Mouse (Mus musculus) brain, embryonic 14.5 days (tissue): ENCODE data around the gene Kcnk3. TPM values are rescaled to one million over a fixed set of nuclear protein-coding genes. Genes with fewer than 3 reads are reported as not detected.
A peak's percentile ranks its signal among the peaks of the same experiment; 100 is the strongest.

Experiments
- DNase-seq: peaks from one replicate; pipeline ENCODE4 v3.0.0-alpha.2; 2011; ENCODE audit warnings: low read depth
- CTCF ChIP-seq: fragments of 200-500 bp; IDR thresholded peaks from 2 replicates; pipeline ENCODE4 v1.5.1; 2012; ENCODE audit warnings: inconsistent platforms, mild to moderate bottlenecking, moderate library complexity, borderline replicate concordance; ENCODE audit not compliant: insufficient read depth, insufficient read length; ENCODE audit errors: extremely low read depth
- POLR2A ChIP-seq: fragments of 200-500 bp; IDR thresholded peaks from 2 replicates; pipeline ENCODE4 v1.6.1; 2012; ENCODE audit warnings: mild to moderate bottlenecking, inconsistent platforms, borderline replicate concordance; ENCODE audit not compliant: poor library complexity, insufficient read depth, insufficient read length, severe bottlenecking; ENCODE audit errors: extremely low read depth
- polyA plus RNA-seq: library from polyadenylated mRNA; depleted of rRNA; stranded (reverse); fragments of >200 nt; gene quantifications from 2 replicates; pipeline ENCODE4 v1.2.3, GENCODE M21; 2012

Kcnk3 gene
- polyA plus RNA-seq, 1 experiment = 10.9 TPM

- no peak for DNase-seq
- TF ChIP-seq POLR2A (no peak), CTCF (no peak)
These were observed 1.6 kb downstream of the Kcnk3 start for GRCm38 (mm10) chr5:30589546-30589945.

GRCm38 (mm10) chr5:30590231-30590630, 2.3 kb downstream of the Kcnk3 start:
- TF ChIP-seq POLR2A = no peak
- TF ChIP-seq CTCF = no peak
- DNase-seq = no peak

DNA sequence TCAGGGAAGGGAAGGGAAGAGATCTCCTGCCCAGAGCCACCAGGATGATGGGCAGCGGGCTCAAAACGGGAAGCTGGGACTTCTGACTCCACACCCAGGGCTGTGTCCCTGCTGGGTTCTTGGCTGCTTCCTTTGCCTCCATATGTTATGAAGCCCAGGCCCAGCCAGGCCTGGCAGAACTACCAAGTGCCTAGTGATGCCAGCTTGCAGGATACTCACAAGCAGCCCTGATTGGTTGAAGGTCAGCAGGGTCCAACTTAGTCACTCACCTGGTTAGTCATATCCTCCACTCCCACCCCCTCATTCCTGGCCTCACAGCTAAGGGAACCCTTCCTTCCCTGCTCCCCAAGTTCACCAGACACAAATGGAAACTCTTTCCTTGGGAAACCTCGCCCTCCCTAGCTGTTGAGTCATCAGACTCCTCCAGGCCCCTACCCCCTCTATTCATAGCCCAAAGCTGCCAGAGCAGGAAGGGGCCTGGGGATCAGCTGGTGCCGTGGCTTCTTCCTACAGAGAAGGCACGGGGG, 3.3 kb downstream of the Kcnk3 start:
- TF ChIP-seq CTCF (no peak), POLR2A (no peak)
- no peak for DNase-seq

- TF ChIP-seq CTCF = no peak
- no peak for TF ChIP-seq POLR2A
- DNase-seq = no peak
These were observed 3.8 kb downstream of the Kcnk3 start for GRCm38 (mm10) chr5:30591786-30592185.

DNA sequence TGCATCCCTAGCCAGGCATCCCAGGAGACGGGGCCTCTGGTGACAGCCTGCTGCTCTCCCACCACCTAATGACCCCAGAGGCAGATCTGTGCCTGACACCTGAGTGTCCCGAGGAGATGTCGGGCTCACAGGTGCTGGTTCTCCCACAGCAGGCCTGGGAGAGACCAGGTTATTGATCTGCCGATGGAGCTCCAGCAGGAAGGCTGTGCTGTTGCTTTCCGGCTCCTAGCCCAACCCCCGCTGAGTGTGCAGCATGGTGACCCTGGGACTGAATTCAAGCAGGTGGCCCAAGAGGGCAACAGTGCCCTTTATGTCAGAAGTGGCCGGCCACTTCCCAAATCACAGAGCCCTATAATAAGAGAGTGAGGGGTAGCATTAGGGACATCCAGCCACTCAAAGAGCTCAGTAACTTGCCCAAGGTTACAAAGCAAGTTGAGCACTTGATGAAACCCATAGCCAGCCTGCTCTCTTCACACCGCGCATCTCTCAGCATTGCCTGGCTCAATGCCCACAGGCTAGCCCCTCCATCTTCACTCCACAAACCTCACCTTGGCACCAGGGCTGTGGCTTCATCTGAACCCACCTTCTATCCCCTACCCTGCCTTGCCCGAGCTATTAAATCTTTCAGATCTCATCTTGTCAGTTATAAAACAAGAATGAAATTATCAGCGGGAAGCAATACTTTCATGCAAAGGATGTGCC, 4.5 kb downstream of the Kcnk3 start:
- DNase-seq = no peak
- no peak for TF ChIP-seq CTCF
- no peak for TF ChIP-seq POLR2A

GRCm38 (mm10) chr5:30593360-30593759, 5.4 kb downstream of the Kcnk3 start:
- DNase-seq = no peak
- no peak for TF ChIP-seq CTCF
- no peak for TF ChIP-seq POLR2A

DNA sequence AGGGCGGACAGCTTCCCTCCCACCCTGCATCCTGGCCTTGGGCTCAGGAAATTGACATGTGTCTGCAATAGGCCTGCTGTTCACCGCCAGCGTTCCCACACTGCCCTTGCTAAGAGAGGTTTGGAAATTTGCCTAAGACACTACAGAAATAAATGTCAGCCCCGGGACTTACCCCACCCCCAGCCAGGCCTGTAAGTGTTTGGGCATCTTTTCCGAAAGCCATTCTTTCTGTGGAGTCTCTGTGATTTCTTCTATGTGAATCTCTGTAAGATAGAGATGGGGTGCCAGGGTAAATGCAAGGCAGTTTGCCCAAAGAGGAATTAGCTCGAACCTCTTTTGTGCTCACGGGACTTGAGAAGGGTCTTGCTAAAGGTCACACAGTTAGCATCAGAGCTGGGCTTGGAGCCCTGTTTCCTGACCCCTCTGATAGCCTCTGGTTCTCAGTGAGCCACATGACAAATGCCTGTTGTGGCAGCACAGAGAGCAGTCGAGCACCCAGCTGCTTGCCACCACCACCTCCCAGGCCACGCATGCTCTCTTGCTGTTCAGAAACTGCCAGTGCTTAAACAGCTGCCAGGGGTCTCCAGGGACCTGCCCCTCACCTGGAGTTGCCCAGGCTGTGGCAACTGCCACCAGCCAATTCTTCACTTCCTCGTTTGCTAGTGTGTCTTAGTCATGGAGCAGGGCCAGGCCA, 6.0 kb downstream of the Kcnk3 start:
- DNase-seq = peak; percentile 35
- TF ChIP-seq CTCF (no peak), POLR2A (no peak)

GRCm38 (mm10) chr5:30594953-30595560, 7.1 kb downstream of the Kcnk3 start:
- no peak for TF ChIP-seq CTCF
- TF ChIP-seq POLR2A = no peak
- no peak for DNase-seq

- no peak for DNase-seq
- TF ChIP-seq POLR2A (no peak), CTCF (no peak)
These were observed 13.4 kb downstream of the Kcnk3 start for GRCm38 (mm10) chr5:30601397-30601796.

GRCm38 (mm10) chr5:30603255-30603654, 15.3 kb downstream of the Kcnk3 start:
- TF ChIP-seq POLR2A (no peak), CTCF (no peak)

GRCm38 (mm10) chr5:30603926-30604325, 16.0 kb downstream of the Kcnk3 start:
- no peak for DNase-seq
- TF ChIP-seq CTCF (no peak), POLR2A (no peak)

More at GRCm38 (mm10) chr5:30603255-30603654, 15.3 kb downstream of the Kcnk3 start:
- DNase-seq = no peak

GRCm38 (mm10) chr5:30604769-30605188, 16.8 kb downstream of the Kcnk3 start:
- DNase-seq = no peak
- TF ChIP-seq CTCF (no peak), POLR2A (no peak)

DNA sequence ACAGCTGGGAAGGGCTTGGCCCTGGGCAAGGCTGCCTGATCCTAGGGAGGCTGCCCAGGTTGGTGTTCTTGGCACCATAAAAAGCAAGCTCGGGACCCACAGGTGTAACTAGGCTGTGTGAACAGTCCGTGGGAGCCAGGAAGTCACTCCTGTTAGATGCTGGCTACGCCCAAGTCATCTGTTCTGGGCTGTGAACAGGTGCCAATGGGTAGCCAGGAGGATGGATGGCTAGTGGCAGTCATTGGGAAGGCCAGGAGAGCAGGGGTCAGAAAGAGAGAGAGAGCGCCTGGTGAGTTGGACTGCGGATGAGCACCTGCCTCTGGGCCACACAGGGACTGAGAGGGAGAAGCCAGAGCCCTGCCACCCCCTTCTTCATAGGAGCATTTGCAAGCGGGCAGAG, 17.7 kb downstream of the Kcnk3 start:
- TF ChIP-seq POLR2A = no peak
- TF ChIP-seq CTCF = no peak
- no peak for DNase-seq
